Mouse (Mus musculus) MEL (cell line): ENCODE measurements around the gene Cachd1.

ENCODE experiments used
- BHLHE40 ChIP-seq: IDR thresholded peaks from 2 replicates; pipeline ENCODE4 v1.6.1; 2012; ENCODE audit warnings: low read depth, mild to moderate bottlenecking, inconsistent platforms, low read length, improper control_type of control experiment, borderline replicate concordance
- CTCF ChIP-seq, 3 experiments: IDR thresholded peaks in 2 of 3; conservative IDR thresholded peaks in 1 of 3; 2 replicates each; pipeline ENCODE4 v1.5.1; 2011 to 2012; ENCODE audit warnings: low read length in 3 of 3, low read depth in 2 of 3, mild to moderate bottlenecking in 2 of 3, improper control_type of control experiment in 1 of 3, inconsistent platforms in 1 of 3, mixed read lengths in 1 of 3, moderate library complexity in 1 of 3; ENCODE audit not compliant: control insufficient read depth in 1 of 3, insufficient read depth in 1 of 3, poor library complexity in 1 of 3, severe bottlenecking in 1 of 3
- ELF1 ChIP-seq: IDR thresholded peaks from 2 replicates; pipeline ENCODE4 v1.6.1; 2014; ENCODE audit warnings: low read depth, mild to moderate bottlenecking, inconsistent platforms, low read length, improper control_type of control experiment, moderate library complexity
- JUND ChIP-seq: IDR thresholded peaks from 2 replicates; pipeline ENCODE4 v1.6.1; 2011; ENCODE audit warnings: low read depth, mild to moderate bottlenecking, improper control_type of control experiment, low read length
- POLR2A ChIP-seq, 2 experiments: IDR thresholded peaks; 2 replicates each; pipeline ENCODE4 v1.6.1; 2011 to 2012; ENCODE audit warnings: low read length in 2 of 2, mild to moderate bottlenecking in 2 of 2, control low read depth in 1 of 2, improper control_type of control experiment in 1 of 2, low read depth in 1 of 2, moderate library complexity in 1 of 2; ENCODE audit not compliant: control insufficient read depth in 1 of 2, insufficient read depth in 1 of 2, poor library complexity in 1 of 2
- RCOR1 ChIP-seq: IDR thresholded peaks from 2 replicates; pipeline ENCODE4 v1.6.1; 2012; ENCODE audit warnings: low read depth, mild to moderate bottlenecking, inconsistent platforms, low read length, improper control_type of control experiment

- TF ChIP-seq CTCF (IDR thresholded peaks at IDR 0.05 in 2 of 3, conservative IDR thresholded peaks at IDR 0.05 in 1 of 3; ENCODE audit: control insufficient read depth in 1 of 3, insufficient read depth in 1 of 3, low read depth in 2 of 3, low read length in 3 of 3, poor library complexity in 1 of 3, severe bottlenecking in 1 of 3) = no peak
- no peak for TF ChIP-seq POLR2A (IDR thresholded peaks at IDR 0.05; ENCODE audit: control insufficient read depth in 1 of 2, insufficient read depth in 1 of 2, low read depth in 1 of 2, low read length in 2 of 2, poor library complexity in 1 of 2)
- no peak for TF ChIP-seq BHLHE40
- no peak for TF ChIP-seq RCOR1
- no peak for TF ChIP-seq ELF1
- no peak for TF ChIP-seq JUND
Observed at GRCm38 (mm10) chr4:100843119-100843518, 66.6 kb downstream of the Cachd1 start.
